Mouse (Mus musculus) forelimb bud, embryonic 11.5 days (tissue): ENCODE measurements around the gene Zfy2.

Experiments used
- DNase-seq: peaks from one replicate; pipeline ENCODE4 v3.0.0-alpha.2; 2012; ENCODE audit warnings: low read depth, low spot score

Gene Zfy2

DNA sequence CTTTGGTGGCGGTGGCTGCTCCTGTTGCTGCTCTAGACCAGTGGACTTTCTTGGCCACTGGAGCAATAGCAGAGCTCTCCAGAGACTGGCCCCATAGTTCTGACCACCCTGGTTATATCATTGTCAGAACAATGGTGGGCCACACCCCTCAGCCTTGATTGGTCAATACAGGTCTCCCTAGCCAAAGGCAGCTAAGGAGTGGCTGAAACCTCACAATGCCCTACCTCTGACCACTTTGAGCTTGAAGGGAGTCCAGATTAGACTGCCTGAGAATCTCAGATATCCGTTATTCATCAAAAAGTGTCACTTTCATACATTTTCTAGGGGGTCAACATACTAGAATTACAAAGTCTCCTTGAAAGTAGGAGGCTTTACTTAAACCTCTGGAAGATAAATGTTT lies at the start of gene Zfy2:
TSS of gene Zfy2 (minus strand) at position 101 of the 400 bp plus-strand sequence.
- DNase-seq, result no peak
